Mouse (Mus musculus) ZHBTc4 (cell line): ENCODE measurements around the gene Tspan32.

Source experiments
- DNase-seq: peaks from one replicate; pipeline ENCODE4 v3.0.0-alpha.2; 2011; ENCODE audit warnings: low read depth, low spot score

Gene Tspan32

GRCm38 (mm10) chr7:143033581-143033980, 28.7 kb downstream of the Tspan32 start:
- DNase-seq, result no peak

GRCm38 (mm10) chr7:143034112-143034511, 29.3 kb downstream of the Tspan32 start:
- DNase-seq, result no peak

GRCm38 (mm10) chr7:143034519-143035450, 29.9 kb downstream of the Tspan32 start:
- DNase-seq, result no peak

- DNase-seq, result no peak
Measured at GRCm38 (mm10) chr7:143036787-143037186, 31.9 kb downstream of the Tspan32 start.

GRCm38 (mm10) chr7:143037306-143037705, 32.5 kb downstream of the Tspan32 start:
- no peak for DNase-seq

GRCm38 (mm10) chr7:143038174-143038931, 33.5 kb downstream of the Tspan32 start:
- no peak for DNase-seq

GRCm38 (mm10) chr7:143040561-143040960, 35.7 kb downstream of the Tspan32 start:
- DNase-seq, result no peak

GRCm38 (mm10) chr7:143041138-143041822, 36.4 kb downstream of the Tspan32 start:
- no peak for DNase-seq

GRCm38 (mm10) chr7:143042089-143042488, 37.2 kb downstream of the Tspan32 start:
- no peak for DNase-seq

GRCm38 (mm10) chr7:143042897-143043300, 38.1 kb downstream of the Tspan32 start:
- no peak for DNase-seq

GRCm38 (mm10) chr7:143044049-143044825, 39.4 kb downstream of the Tspan32 start:
- no peak for DNase-seq

GRCm38 (mm10) chr7:143044826-143045206, 40.0 kb downstream of the Tspan32 start:
- peak; percentile 78 for DNase-seq

- DNase-seq, result no peak
Measured at GRCm38 (mm10) chr7:143046358-143046757, 41.5 kb downstream of the Tspan32 start.

GRCm38 (mm10) chr7:143049331-143049730, 44.5 kb downstream of the Tspan32 start:
- DNase-seq, result no peak

GRCm38 (mm10) chr7:143049841-143050816, 45.3 kb downstream of the Tspan32 start:
- DNase-seq, result peak; percentile 71

- no peak for DNase-seq
Measured at GRCm38 (mm10) chr7:143051316-143051715, 46.5 kb downstream of the Tspan32 start.

GRCm38 (mm10) chr7:143052626-143053007, 47.8 kb downstream of the Tspan32 start, which contains the start of gene Cd81:
Gene Cd81, plus strand, starts transcription at chr7:143052739.
- DNase-seq, result peak; percentile 93

- peak; percentile 67 for DNase-seq
Measured at GRCm38 (mm10) chr7:143053008-143053899, 48.4 kb downstream of the Tspan32 start.
